Mouse (Mus musculus) stomach, embryonic 16.5 days (tissue): ENCODE measurements around the gene Ndufaf8. TPM values are rescaled to one million over a fixed set of nuclear protein-coding genes. Genes with fewer than 3 reads are reported as not detected.

Experiments used
- ATAC-seq: fragments of 200-750 bp; cut with Nextera tagmentation; 2 replicates; pipeline ENCODE4 v1.8.0; 2017; ENCODE audit warnings: moderate number of reproducible peaks, moderate TSS enrichment; ENCODE audit not compliant: insufficient read depth, low FRiP score
- H3K27ac ChIP-seq: fragments of 300-500 bp; sonication (generic); 2 replicates; pipeline ENCODE4 v1.5.1; 2014; ENCODE audit warnings: low read length
- H3K27me3 ChIP-seq: fragments of 300-500 bp; sonication (generic); 2 replicates; pipeline ENCODE4 v1.6.1; 2014; ENCODE audit warnings: low read length, control low read depth, mixed read lengths; ENCODE audit not compliant: control insufficient read depth, insufficient read depth
- H3K36me3 ChIP-seq: fragments of 300-500 bp; sonication (generic); 2 replicates; pipeline ENCODE4 v1.6.1; 2014; ENCODE audit warnings: low read length; ENCODE audit not compliant: control insufficient read depth, insufficient read depth
- H3K4me1 ChIP-seq: fragments of 300-500 bp; sonication (generic); 2 replicates; pipeline ENCODE4 v1.6.1; 2014; ENCODE audit warnings: low read length, control low read depth, mixed read lengths; ENCODE audit not compliant: control insufficient read depth, insufficient read depth
- H3K4me2 ChIP-seq: fragments of 300-500 bp; sonication (generic); 2 replicates; pipeline ENCODE4 v1.6.1; 2014; ENCODE audit warnings: low read depth, low read length, mixed read lengths
- H3K4me3 ChIP-seq: fragments of 300-500 bp; sonication (generic); replicated peaks from 2 replicates; pipeline ENCODE4 v1.5.1; 2014; ENCODE audit warnings: mild to moderate bottlenecking, low read length
- H3K9ac ChIP-seq: fragments of 300-500 bp; sonication (generic); 2 replicates; pipeline ENCODE4 v1.6.1; 2014; ENCODE audit warnings: low read length
- H3K9me3 ChIP-seq: fragments of 300-500 bp; sonication (generic); replicated peaks from 2 replicates; pipeline ENCODE4 v1.6.1; 2016; ENCODE audit warnings: low read length, control low read depth; ENCODE audit not compliant: control insufficient read depth
- WGBS: fragments of 180-500 bp; shearing (Covaris S2); extraction: QIAGEN DNeasy Blood & Tissue Kit; methylation state at CpG from one replicate; pipeline ENCODE4 v1.1.7; 2014; 5-methylcytosine and 5-hydroxymethylcytosine counted together
- polyA plus RNA-seq: library from polyadenylated mRNA; unstranded; fragments of >200 nt; fragmentation: Nextera tagmentation; extraction: Ambion mirVana; gene quantifications from 2 replicates; pipeline ENCODE4 v1.2.1, GENCODE M21; 2015

The Ndufaf8 gene
- polyA plus RNA-seq, 1 experiment from 2014 or later: 69.3 TPM

DNA sequence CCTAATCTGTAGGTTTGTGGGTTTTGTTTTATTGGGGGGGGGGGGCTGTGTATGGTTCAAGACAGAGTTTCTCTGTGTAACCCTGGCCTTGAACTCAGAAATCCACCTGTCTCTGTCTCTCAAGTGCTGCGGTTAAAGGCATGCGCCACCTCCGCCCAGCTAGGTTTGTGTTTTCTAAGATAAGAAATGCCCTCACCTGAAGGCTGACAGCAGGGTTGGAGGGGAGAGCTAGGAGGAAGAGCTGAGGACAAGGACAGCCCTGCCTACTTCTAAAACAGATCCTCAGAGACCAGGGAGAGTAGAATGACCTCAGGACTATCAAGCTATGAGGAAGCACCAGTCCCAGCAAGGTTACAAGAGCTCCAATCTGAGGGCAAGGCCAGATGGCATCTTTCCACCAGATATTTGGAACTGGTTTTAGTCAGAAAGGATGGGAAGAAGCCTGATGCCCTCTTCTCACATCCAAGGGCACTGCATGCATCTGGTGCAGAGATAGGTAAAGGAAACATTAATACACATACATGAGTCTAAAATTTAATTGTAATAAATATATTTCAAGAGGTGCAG, 4.8 kb downstream of the Ndufaf8 start:
- ATAC-seq: no peak
- peaks cover 7% of the 10 kb centered on the region for H3K4me1 ChIP-seq
- peaks cover 8% of the 10 kb centered on the region; the same call in 1 of the 2 replicates for H3K36me3 ChIP-seq
- H3K4me3 ChIP-seq: no peak overlapping the region
- no peak overlapping the region for H3K27ac ChIP-seq
- WGBS: 79% methylated on average over 3 of the region's 3 CpGs
- H3K9ac ChIP-seq: no peak overlapping the region
- H3K27me3 ChIP-seq: no peaks in the 10 kb centered on the region
- H3K9me3 ChIP-seq: no peaks in the 10 kb centered on the region
- no peak overlapping the region for H3K4me2 ChIP-seq

DNA sequence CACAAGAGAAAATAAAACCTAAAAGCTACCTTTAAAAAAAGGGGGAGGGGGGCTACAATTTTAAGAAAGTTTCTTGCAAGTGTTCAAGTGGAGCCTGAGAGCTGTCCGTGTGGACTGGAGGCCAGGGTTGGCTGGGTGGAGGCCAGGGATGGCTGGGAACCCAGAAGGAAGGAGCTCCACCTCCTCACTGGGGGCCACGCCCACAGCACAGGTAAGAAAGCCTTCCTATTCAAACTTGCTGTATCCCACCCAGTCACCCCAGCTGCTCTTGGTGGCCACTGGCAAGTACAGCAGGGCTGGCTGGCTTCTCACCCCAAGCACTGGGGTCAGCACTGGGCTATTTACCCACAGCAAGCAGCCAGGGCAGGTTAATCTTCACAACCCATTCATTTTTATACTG, 8.3 kb downstream of the Ndufaf8 start:
- WGBS: 61% methylated on average over 2 of the region's 2 CpGs
- Histone ChIP-seq H3K27ac (no peak overlapping the region), H3K9me3 (no peaks in the 10 kb centered on the region), H3K36me3 (peaks cover 17% of the 10 kb centered on the region; the same call in 1 of the 2 replicates), H3K9ac (no peak overlapping the region), H3K4me2 (no peak overlapping the region), H3K4me3 (no peak overlapping the region), H3K4me1 (no peaks in the 10 kb centered on the region), H3K27me3 (no peaks in the 10 kb centered on the region)
- no peak for ATAC-seq

DNA sequence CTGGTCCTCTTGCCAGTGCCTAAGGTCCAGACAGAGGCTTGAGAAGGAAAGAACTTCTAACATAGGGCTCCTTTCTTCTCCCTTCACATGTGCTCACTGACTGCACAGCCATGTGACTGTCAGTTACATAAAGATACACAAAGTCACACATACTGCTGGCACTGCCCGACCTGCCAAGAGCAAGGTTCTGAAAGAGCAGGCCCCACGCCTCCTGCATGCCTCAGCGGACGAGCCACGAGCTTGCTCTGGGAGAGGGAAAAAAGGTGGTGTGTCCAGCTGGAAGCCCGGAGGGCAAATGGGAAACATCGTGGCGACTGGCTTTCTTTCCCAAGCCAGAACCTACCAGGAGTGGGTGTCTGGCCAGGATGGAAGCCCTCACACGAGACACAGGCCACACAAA, 9.1 kb downstream of the Ndufaf8 start:
- whole genome bisulfite sequencing: 74% methylated on average over 9 of the region's 9 CpGs
- no peaks in the 10 kb centered on the region for H3K4me1 ChIP-seq
- no peaks in the 10 kb centered on the region for H3K9me3 ChIP-seq
- H3K4me3 ChIP-seq: no peak overlapping the region
- H3K27me3 ChIP-seq: no peaks in the 10 kb centered on the region
- no peak for ATAC-seq
- no peak overlapping the region for H3K27ac ChIP-seq
- no peak overlapping the region for H3K9ac ChIP-seq
- H3K36me3 ChIP-seq: peaks cover 17% of the 10 kb centered on the region; the same call in 1 of the 2 replicates
- H3K4me2 ChIP-seq: no peak overlapping the region

DNA sequence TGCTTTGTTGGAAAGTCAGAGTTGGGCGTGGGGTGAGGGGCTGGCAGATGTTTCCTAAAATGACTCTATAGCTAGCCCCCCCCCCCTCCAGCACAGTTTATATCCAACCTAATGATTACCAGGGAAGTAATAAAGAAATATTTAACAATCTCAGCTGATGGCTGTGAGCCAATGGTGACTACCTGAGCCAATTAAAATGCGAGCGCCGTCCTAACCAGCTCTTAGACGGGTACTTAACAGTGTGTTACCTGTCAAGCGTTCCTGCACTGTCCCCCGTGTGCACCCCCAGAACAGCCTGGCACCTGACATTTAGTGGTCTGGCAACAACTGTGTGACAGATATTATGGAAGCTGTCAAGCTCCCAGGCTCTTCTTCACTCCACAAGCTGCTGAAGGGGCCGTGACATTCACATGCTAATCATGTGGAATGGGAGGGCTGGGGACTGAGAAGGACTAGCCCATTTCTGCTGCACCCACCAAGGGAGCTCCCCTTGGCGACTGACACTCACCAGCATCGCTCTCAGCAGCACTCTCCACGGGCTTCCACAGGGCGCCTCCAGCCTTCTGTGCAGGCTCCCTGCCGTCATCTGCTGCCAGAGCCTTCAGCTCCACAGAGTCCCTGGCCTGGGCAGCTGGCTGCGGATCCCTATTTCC, 11.0 kb downstream of the Ndufaf8 start:
- no peak for ATAC-seq

DNA sequence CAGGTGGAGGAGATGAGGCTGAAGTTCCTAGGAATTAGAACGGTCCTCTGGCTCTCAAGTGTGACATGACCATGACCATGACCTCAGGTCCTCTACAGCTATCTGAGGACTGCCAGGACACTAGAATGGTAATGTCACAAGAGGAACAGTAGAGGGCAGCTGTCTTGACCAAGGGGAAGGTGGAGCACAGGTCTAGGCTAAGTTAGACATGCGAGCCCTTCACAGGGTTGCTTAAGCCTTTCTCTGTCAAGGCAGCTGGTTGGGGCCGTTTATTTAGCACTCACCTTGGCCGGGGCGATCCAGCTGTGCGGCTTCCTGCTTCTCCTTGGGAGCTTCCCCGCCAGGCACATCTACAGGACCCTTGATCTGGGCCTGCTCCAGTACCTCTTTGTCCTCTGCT, 11.8 kb downstream of the Ndufaf8 start:
- no peak for ATAC-seq
- H3K4me2 ChIP-seq: no peak overlapping the region
- no peak overlapping the region for H3K4me3 ChIP-seq
- H3K4me1 ChIP-seq: no peaks in the 10 kb centered on the region
- no peak overlapping the region for H3K9ac ChIP-seq
- peaks cover 17% of the 10 kb centered on the region; the same call in 1 of the 2 replicates for H3K36me3 ChIP-seq
- H3K27ac ChIP-seq: no peak overlapping the region
- H3K9me3 ChIP-seq: no peaks in the 10 kb centered on the region
- no peaks in the 10 kb centered on the region for H3K27me3 ChIP-seq
- 61% methylated on average over 7 of the region's 7 CpGs for WGBS

More for the DNA sequence above, 11.0 kb downstream of the Ndufaf8 start:
- Histone ChIP-seq H3K9me3 (no peaks in the 10 kb centered on the region), H3K27ac (no peak overlapping the region), H3K27me3 (no peaks in the 10 kb centered on the region), H3K36me3 (peaks cover 17% of the 10 kb centered on the region; the same call in 1 of the 2 replicates), H3K4me1 (no peaks in the 10 kb centered on the region), H3K9ac (no peak overlapping the region), H3K4me3 (no peak overlapping the region), H3K4me2 (no peak overlapping the region)
- WGBS: 75% methylated on average over 14 of the region's 14 CpGs

DNA sequence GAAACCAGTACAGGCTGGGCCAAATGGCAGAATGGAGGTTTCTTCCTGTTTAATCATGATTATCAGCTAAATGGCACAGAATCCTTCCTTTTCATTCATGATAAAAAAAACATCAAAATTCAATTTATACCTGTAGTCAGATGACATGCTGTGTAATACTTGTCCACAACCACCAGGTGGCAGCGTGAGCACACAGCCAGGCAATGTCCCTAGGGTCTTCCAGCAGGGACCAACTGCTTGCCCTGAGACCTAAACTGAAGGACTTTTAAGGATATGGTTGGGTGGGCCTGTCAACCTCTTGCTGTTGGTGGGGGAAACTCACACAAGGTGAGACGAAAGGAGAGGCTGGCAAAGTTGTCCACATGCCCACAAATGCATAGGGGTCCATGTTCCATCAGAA, 12.3 kb downstream of the Ndufaf8 start:
- H3K27me3 ChIP-seq: no peaks in the 10 kb centered on the region
- H3K4me3 ChIP-seq: no peak overlapping the region
- ATAC-seq: no peak
- peaks cover 14% of the 10 kb centered on the region; the same call in 1 of the 2 replicates for H3K36me3 ChIP-seq
- H3K4me1 ChIP-seq: no peaks in the 10 kb centered on the region
- 7% methylated on average over 2 of the region's 2 CpGs for WGBS
- no peaks in the 10 kb centered on the region for H3K9me3 ChIP-seq
- H3K27ac ChIP-seq: no peak overlapping the region
- H3K9ac ChIP-seq: no peak overlapping the region
- no peak overlapping the region for H3K4me2 ChIP-seq

DNA sequence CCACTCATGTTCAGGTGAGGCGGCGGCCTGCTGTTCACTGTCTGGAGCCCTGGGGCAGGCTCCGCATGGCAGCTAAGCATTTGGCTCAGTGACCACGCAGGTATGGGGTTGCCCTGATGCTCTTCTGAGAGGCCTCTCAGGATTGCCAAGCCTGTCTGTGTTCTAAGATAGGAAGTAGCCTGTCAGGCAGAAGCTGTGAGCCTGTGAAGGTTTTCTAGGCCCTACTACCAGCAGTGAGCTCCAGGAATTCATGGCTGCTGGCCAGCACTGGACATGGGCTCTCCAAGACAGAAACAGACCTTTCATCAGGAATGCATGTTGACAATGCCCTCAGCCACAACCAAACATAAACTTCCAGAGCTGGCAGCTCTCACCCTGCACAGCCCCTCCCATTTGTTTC, 13.4 kb downstream of the Ndufaf8 start:
- peaks cover 9% of the 10 kb centered on the region; the same call in 1 of the 2 replicates for H3K36me3 ChIP-seq
- ATAC-seq: no peak
- no peak overlapping the region for H3K4me2 ChIP-seq
- no peaks in the 10 kb centered on the region for H3K9me3 ChIP-seq
- H3K4me1 ChIP-seq: no peaks in the 10 kb centered on the region
- H3K27ac ChIP-seq: no peak overlapping the region
- no peak overlapping the region for H3K9ac ChIP-seq
- H3K27me3 ChIP-seq: no peaks in the 10 kb centered on the region
- no peak overlapping the region for H3K4me3 ChIP-seq
- 90% methylated on average over 4 of the region's 4 CpGs for WGBS

DNA sequence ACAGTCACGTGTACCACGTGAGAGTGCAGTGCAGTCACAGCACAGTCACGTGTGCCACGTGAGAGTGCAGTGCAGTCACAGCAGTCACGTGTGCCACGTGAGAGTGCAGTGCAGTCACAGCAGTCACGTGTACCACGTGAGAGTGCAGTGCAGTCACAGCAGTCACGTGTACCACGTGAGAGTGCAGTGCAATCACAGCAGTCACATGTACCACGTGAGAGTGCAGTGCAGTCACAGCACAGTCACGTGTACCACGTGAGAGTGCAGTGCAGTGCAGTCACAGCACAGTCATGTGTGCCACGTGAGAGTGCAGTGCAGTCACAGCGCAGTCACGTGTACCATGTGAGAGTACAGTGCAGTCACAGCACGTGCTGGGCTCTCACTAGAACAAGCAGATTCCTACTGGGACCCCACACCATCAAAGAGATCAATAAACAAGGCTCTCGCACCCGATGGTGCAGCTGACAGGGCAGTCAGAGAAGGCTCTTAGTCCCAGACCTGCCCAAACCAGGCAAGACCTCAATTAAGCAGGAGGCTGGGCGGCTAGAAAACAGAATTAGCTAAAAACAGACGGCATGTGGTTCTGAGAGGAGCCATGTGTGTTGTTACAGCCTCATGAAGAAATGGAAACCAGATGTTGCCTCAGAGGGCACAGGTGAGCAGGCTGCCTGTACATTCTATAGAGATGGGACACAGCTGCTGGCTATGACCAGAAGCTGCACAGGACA, 15.9 kb downstream of the Ndufaf8 start:
- Histone ChIP-seq H3K9ac (no peak overlapping the region), H3K4me3 (no peak overlapping the region), H3K27ac (no peak overlapping the region), H3K27me3 (no peaks in the 10 kb centered on the region), H3K36me3 (0 out of 2 replicates have a peak, but pooled peaks cover 8% of the 10 kb centered on the region), H3K4me2 (no peak overlapping the region), H3K4me1 (no peaks in the 10 kb centered on the region), H3K9me3 (no peaks in the 10 kb centered on the region)
- ATAC-seq: no peak
- 85% methylated on average over 21 of the region's 21 CpGs for WGBS

DNA sequence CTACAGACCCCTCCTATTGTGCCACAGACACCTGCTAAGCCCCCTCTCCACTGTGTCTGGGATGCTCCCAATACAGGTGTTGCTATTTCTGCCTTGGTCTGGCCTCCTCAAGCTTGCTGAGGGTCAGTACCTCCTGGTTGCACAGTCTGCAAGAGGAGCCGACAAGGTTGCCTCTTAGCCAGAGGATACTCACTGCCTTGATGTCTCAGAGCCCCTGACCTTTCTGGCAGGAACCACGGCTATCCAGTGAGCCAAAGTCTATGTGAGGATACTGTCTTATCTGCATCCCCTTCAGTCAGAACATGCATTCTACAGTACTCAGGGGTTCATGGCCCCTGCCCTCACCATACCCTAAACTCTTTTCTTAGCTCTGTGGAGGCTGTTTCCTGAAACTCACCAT, 18.9 kb downstream of the Ndufaf8 start:
- H3K4me2 ChIP-seq: no peak overlapping the region
- H3K9me3 ChIP-seq: no peaks in the 10 kb centered on the region
- ATAC-seq: no peak
- H3K27ac ChIP-seq: no peak overlapping the region
- H3K4me3 ChIP-seq: no peak overlapping the region
- WGBS: 78% methylated on average over 2 of the region's 2 CpGs
- no peaks in the 10 kb centered on the region for H3K36me3 ChIP-seq
- H3K4me1 ChIP-seq: no peaks in the 10 kb centered on the region
- H3K27me3 ChIP-seq: no peaks in the 10 kb centered on the region
- H3K9ac ChIP-seq: no peak overlapping the region
